Mouse (Mus musculus): ENCODE data around the gene Entpd2.
A peak's percentile ranks its signal among the peaks of the same experiment; 100 is the strongest.

DNA sequence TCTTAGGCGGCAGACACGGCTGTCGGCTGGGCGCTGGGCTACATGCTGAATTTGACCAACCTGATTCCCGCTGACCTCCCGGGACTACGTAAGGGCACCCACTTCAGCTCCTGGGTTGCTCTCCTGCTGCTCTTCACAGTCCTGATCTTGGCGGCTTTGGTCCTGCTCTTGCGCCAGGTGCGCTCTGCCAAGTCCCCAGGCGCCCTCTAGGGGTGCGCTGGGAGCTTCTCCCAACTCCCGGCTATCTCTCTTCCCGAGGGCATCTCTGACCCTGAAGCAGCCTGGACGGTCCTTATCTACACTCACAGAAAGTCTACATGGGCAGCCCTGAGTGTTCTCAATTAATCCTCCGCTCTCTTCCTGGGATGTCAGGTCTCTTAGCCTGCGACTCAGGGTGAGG lies 5.1 kb downstream of the Entpd2 start:
- TF ChIP-seq CTCF (IDR thresholded peaks at IDR 0.05; ENCODE audit: control insufficient read depth, insufficient read depth, low read length) (peak; percentile 53; the same call in 1 of the 2 replicates), POLR2A (IDR thresholded peaks at IDR 0.05; ENCODE audit: borderline replicate concordance, control insufficient read depth, low read depth, low read length) (no peak)

All from bone marrow, adult 2 months (tissue).